Mouse (Mus musculus): ENCODE data around the gene Stox1. TPM values are rescaled to one million over a fixed set of nuclear protein-coding genes. Genes with fewer than 3 reads are reported as not detected.

The Stox1 gene
- polyA plus RNA-seq (2012; rRNA removed): 3.4 and 4.1 TPM in 2 replicates

DNA sequence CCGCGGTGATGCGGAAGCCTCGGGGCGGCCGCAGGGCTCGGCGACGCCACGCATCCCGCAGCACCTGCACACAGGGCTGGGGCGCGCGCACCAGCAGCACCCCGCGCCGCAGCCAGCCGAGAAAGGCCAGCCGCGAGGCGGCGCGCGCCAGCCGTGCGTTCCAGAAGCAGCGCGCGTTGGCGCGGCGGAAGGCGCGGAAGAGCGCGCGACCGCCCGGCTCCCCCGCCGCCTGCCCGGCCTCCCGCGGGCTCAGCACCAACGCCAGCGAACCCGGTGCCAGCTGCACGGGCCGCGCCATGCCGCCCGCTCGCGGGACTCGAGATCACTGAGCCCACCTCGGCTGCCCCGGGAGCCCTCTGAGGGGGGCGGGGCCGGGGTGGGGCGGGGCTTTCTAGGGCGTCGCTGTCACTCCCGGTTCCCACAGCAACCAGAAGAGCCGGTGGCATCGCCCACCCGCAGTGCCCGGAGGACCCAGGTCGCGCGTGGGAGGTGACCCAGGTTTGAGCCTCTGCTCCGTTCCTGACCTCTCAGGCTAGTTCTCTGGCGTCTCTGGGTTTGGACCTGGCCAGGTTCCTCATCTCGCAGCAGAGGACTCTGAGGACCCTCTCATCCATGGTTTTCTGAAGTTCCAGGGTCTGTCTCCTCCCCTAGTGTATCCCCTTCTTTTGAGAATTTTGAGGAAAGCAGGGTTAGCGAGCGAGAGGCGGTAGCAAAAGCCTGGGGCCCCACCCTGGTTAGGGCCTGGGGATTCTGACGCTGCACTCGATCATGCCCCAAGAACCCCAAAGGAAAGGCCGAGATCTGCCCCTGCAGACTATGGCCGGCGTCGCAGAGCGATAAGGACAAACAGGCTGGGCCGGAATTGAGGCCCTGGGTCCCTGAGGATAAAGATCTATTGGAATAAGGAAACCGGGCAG lies at the start of gene Stox1:
Gene Stox1, minus strand, starts transcription at position 358 of the 917 bp plus-strand sequence.

DNA sequence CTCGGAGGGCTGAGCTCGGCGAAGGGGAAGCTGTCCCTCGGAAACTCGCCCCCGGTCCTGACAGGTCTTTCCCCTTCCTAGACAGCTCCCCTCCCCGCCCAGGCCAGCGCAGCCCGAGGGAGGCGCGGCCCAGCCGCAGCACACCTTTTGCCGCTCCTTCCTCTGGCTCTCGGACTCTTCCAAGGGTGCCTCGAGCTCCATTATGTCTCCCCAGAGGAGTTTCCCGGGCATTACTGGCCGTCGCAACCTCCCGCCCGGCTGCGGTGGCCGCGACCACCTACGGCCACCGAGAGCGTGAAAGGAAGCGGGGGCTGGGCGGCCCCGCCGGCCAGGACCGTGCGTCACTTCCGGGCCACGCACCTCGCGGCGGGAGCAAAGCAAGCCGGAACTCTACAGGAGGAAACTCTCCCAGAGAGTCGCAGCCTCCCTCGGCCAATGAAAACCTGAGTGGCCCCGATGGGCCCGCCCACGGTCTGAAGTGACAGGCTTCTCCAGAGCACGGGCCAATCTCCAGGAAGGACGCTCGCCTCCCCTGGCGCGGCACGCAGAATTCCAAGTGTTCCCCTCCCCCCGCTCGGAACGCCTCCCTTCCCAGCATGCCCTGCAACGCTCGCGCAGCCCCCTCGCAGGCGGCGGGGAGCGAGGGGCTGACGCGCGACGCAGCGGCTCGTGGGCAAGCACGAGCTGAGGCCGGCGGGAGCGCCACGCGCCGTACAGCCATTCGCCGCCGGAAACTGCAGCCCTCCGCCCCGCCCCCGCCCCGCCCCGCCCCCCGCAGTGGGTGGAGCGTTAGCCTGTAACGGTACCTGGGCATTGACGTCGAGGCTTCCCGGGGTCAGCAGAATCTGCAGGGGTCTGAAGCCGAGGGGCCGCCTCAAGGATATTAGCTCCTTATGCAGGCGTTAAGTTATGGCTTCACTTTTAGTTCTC lies 74.8 kb downstream of the Stox1 start, which contains the start of gene Ddx50:
Gene Ddx50, minus strand, starts transcription at position 338 of the 930 bp plus-strand sequence.

Other genes with a start within 250 kb of the Stox1 start
- 28.3 and 30.0 TPM in 2 replicates for gene Vps26a, start 239.3 kb downstream of the Stox1 start, polyA plus RNA-seq (2012; rRNA removed)
- gene Srgn, start 198.7 kb downstream of the Stox1 start, polyA plus RNA-seq (2012; rRNA removed): 5.4 and 5.6 TPM in 2 replicates
- 67.4 and 68.3 TPM in 2 replicates for gene Kif1bp, start 147.7 kb downstream of the Stox1 start, polyA plus RNA-seq (2012; rRNA removed)
- gene Ddx21, start 123.8 kb downstream of the Stox1 start, polyA plus RNA-seq (2012; rRNA removed): 36.4 and 38.5 TPM in 2 replicates
- 73.4 and 75.4 TPM in 2 replicates for gene Ddx50, start 74.9 kb downstream of the Stox1 start, polyA plus RNA-seq (2012; rRNA removed)
- gene Ccar1, start 66.2 kb upstream of the Stox1 start, polyA plus RNA-seq (2012; rRNA removed): 58.4 and 62.2 TPM in 2 replicates
- 8.8 TPM in 2 replicates for gene Tet1, start 182.9 kb upstream of the Stox1 start, polyA plus RNA-seq (2012; rRNA removed)
- gene Slc25a16, start 194.5 kb upstream of the Stox1 start, polyA plus RNA-seq (2012; rRNA removed): 17.1 and 17.2 TPM in 2 replicates
- gene Dna2, start 220.9 kb upstream of the Stox1 start, polyA plus RNA-seq (2012; rRNA removed): 5.7 and 7.3 TPM in 2 replicates